Mouse (Mus musculus) cerebellum, adult 2 months (tissue): Measurements from ENCODE around the gene Cuedc2. TPM values are rescaled to one million over a fixed set of nuclear protein-coding genes. Genes with fewer than 3 reads are reported as not detected.

Source experiments
- DNase-seq, 2 experiments: peaks; one replicate each; pipeline ENCODE4 v3.0.0; 2021
- H3K27ac ChIP-seq: fragments of 200-500 bp; 2 replicates; pipeline ENCODE4 v1.5.1; 2012; ENCODE audit warnings: low read length, control low read depth, inconsistent platforms; ENCODE audit not compliant: insufficient read depth
- H3K27me3 ChIP-seq: fragments of 200-500 bp; 2 replicates; pipeline ENCODE4 v1.6.1; 2012; ENCODE audit warnings: inconsistent platforms, mild to moderate bottlenecking, low read length, moderate library complexity; ENCODE audit not compliant: control insufficient read depth, insufficient read depth
- H3K4me1 ChIP-seq: fragments of 200-500 bp; 2 replicates; pipeline ENCODE4 v1.6.1; 2011; ENCODE audit warnings: low read length; ENCODE audit not compliant: control insufficient read depth, insufficient read depth
- H3K4me3 ChIP-seq: fragments of 200-500 bp; replicated peaks from 2 replicates; pipeline ENCODE3; 2011; ENCODE audit warnings: mild to moderate bottlenecking, low read depth, low read length, control low read depth; ENCODE audit not compliant: insufficient read depth
- CTCF ChIP-seq: fragments of 200-500 bp; IDR thresholded peaks from 2 replicates; pipeline ENCODE4 v1.5.1; 2011; ENCODE audit warnings: low read depth, mild to moderate bottlenecking, control low read depth, low read length, moderate library complexity, borderline replicate concordance; ENCODE audit not compliant: insufficient read depth
- POLR2A ChIP-seq: fragments of 200-500 bp; IDR thresholded peaks from 2 replicates; pipeline ENCODE4 v1.6.1; 2011; ENCODE audit warnings: low read length, control low read depth, borderline replicate concordance; ENCODE audit not compliant: insufficient read depth
- WGBS: fragments of 180-500 bp; shearing (Covaris S2); methylation state at CpG from one replicate; pipeline ENCODE4 v1.1.7; 2018; 5-methylcytosine and 5-hydroxymethylcytosine counted together
- polyA plus RNA-seq: library from polyadenylated mRNA; depleted of rRNA; stranded (reverse); fragments of >200 nt; gene quantifications from 2 replicates; pipeline ENCODE4 v1.2.3, GENCODE M21; 2012

Gene Cuedc2
- polyA plus RNA-seq, 1 experiment = 258 TPM

DNA sequence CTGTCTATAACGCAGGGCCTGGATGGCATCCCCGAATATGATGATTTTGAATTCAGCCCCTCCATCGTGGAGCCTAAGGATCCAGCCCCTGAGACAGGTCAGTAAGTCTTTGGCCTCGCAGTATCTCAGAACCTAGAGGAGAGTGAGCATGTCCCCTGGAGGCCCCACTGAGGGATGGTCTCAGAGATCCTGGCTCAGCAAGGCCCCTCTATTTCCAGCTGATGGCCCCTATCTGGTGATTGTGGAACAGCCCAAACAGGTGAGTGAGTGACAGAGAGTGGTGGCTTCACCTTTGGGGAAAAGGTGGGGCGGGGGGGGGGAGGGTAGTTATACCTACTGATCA lies 32.3 kb downstream of the Cuedc2 start:
- TF ChIP-seq CTCF (no peak), POLR2A (no peak)
- WGBS = 78% methylated on average over 5 of the region's 5 CpGs
- Histone ChIP-seq H3K27me3 (no peaks in the 10 kb centered on the region; the same call in 1 of the 2 replicates), H3K27ac (no peak overlapping the region), H3K4me3 (no peak overlapping the region), H3K4me1 (peaks cover 8% of the 10 kb centered on the region; the same call in 1 of the 2 replicates)
- DNase-seq = no peak

GRCm38 (mm10) chr19:46305432-46306267 lies 32.9 kb downstream of the Cuedc2 start:
- 11% methylated on average over 43 of the region's 43 CpGs for whole genome bisulfite sequencing
- no peaks in the 10 kb centered on the region; the same call in 1 of the 2 replicates for H3K27me3 ChIP-seq
- H3K4me1 ChIP-seq = peaks cover 8% of the 10 kb centered on the region; the same call in 1 of the 2 replicates
- TF ChIP-seq POLR2A (no peak), CTCF (no peak)
- no peak overlapping the region for H3K27ac ChIP-seq
- H3K4me3 ChIP-seq = peak overlapping the region; percentile 20
- peak; percentile 38 to 41 for DNase-seq

DNA sequence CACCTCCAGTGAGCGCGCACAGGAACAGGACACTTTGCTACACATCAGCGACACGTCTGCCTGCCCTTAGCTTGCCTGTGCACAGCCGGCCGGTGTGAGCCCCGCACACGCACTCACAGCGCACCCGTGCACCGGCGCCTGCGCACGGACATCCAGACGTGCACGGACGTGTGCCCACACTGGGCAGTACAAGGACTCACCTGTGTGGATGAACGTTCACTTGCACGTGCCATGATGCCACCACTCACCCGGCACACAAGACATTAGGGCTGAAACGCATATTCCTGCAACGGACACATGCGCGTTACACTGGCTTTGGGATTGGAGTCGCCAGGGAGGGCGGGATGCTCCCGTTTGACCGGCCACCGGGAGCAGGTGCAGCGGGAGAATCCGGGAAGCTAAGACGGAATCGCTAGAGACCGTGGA lies 33.6 kb downstream of the Cuedc2 start:
- TF ChIP-seq CTCF (no peak), POLR2A (no peak)
- H3K4me1 ChIP-seq = peaks cover 8% of the 10 kb centered on the region; the same call in 1 of the 2 replicates
- DNase-seq = peak; percentile 10 to 24
- no peak overlapping the region for H3K27ac ChIP-seq
- H3K4me3 ChIP-seq = peak overlapping the region; percentile 33
- 2% methylated on average over 34 of the region's 34 CpGs for WGBS
- H3K27me3 ChIP-seq = no peaks in the 10 kb centered on the region; the same call in 1 of the 2 replicates

- under 1% methylated on average over 39 of the region's 39 CpGs for WGBS
- Histone ChIP-seq H3K27me3 (no peaks in the 10 kb centered on the region; the same call in 1 of the 2 replicates), H3K4me1 (peaks cover 4% of the 10 kb centered on the region; the same call in 1 of the 2 replicates), H3K27ac (no peak within 1 kb of the TSS), H3K4me3 (peak within 1 kb of the TSS; percentile 72)
- peak; percentile 75 to 85 for DNase-seq
- TF ChIP-seq POLR2A (no peak), CTCF (peak; percentile 88)
These were observed 34.2 kb downstream of the Cuedc2 start, which contains the start of gene Nfkb2 for GRCm38 (mm10) chr19:46304216-46304841. Gene Nfkb2 (plus strand): TSS chr19:46304320.

- Histone ChIP-seq H3K4me1 (0 out of 2 replicates have a peak, but pooled peaks cover 4% of the 10 kb centered on the region), H3K27me3 (no peaks in the 10 kb centered on the region; the same call in 1 of the 2 replicates), H3K4me3 (no peak overlapping the region), H3K27ac (no peak overlapping the region)
- 48% methylated on average over 18 of the region's 18 CpGs for WGBS
- no peak for TF ChIP-seq CTCF
- no peak for TF ChIP-seq POLR2A
- peak in 1 of 2 experiments; percentile 10 for DNase-seq
These were observed 35.0 kb downstream of the Cuedc2 start for GRCm38 (mm10) chr19:46303251-46304215.

GRCm38 (mm10) chr19:46302551-46302950 lies 36.0 kb downstream of the Cuedc2 start:
- no peak for DNase-seq
- Histone ChIP-seq H3K27me3 (no peaks in the 10 kb centered on the region; the same call in 1 of the 2 replicates), H3K27ac (no peak overlapping the region), H3K4me3 (no peak overlapping the region), H3K4me1 (0 out of 2 replicates have a peak, but pooled peaks cover 4% of the 10 kb centered on the region)
- TF ChIP-seq CTCF (no peak), POLR2A (no peak)
- 86% methylated on average over 4 of the region's 4 CpGs for WGBS

DNA sequence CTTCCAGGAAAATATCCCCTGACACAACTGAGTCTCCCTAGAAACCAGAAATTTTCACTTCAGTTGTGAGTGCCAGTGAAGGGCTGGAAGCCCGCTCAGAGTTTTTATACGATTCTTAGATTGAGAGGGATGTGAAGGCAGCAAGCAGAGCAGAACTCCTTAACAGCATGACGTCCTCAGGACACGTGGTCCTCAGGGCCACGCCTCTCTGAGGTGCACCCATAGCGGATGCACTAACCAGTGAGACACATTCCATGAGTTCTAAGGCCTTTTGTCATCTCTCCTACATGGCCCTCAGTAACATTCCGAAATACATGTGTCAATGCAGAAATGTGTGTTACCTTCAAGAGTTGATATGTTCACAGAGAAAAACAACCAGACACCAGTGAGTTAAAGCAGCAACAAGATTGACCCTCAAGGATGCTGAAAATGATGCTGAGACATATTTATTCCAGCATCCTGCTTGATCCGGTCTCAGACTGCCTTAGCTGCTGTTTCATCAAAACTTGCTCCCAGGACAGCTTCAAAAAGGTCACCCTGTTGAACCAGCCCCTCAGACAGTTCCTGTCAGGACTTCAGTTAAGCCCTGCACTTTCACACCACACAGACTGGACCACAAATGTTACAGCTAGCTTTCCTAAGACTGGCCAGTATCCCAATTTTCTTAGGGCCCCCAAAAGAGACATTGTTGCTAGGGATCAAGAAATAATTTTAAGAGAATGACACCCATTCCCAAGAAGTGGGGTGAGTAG lies 38.0 kb downstream of the Cuedc2 start:
- 44% methylated on average over 8 of the region's 8 CpGs for WGBS
- H3K27ac ChIP-seq = no peak overlapping the region
- 0 out of 2 replicates have a peak, but pooled peaks cover 4% of the 10 kb centered on the region for H3K4me1 ChIP-seq
- no peaks in the 10 kb centered on the region; the same call in 1 of the 2 replicates for H3K27me3 ChIP-seq
- TF ChIP-seq CTCF (no peak), POLR2A (no peak)
- no peak for DNase-seq
- no peak overlapping the region for H3K4me3 ChIP-seq
